Mouse (Mus musculus) heart, postnatal 0 days (tissue): ENCODE results near the gene Slamf9.

ENCODE experiments used
- CTCF ChIP-seq: IDR thresholded peaks from 2 replicates; pipeline ENCODE4 v1.5.1; 2016; ENCODE audit warnings: antibody characterized with exemption, control low read depth, low read depth
- EP300 ChIP-seq: IDR thresholded peaks from 2 replicates; pipeline ENCODE4 v1.6.1; 2016; ENCODE audit warnings: antibody characterized with exemption, low read depth

- TF ChIP-seq CTCF = no peak
- 0 out of 2 replicates have a peak, but pooled peaks have one; percentile 6 for TF ChIP-seq EP300
Observed at GRCm38 (mm10) chr1:172508172-172508571, 33.0 kb downstream of the Slamf9 start.
